Mouse (Mus musculus) spleen, adult 2 months (tissue): Measurements from ENCODE around the gene Hmga2.
"Not testable (repeated sequence)": the region's sequence is repeated elsewhere in the genome, so short reads cannot be mapped to it uniquely, and the experiment has no call there.

Experiments
- CTCF ChIP-seq: fragments of 200-500 bp; IDR thresholded peaks from 2 replicates; pipeline ENCODE4 v1.5.1; 2011; ENCODE audit warnings: mild to moderate bottlenecking, inconsistent platforms; ENCODE audit not compliant: insufficient read depth, insufficient read length, insufficient replicate concordance; ENCODE audit errors: extremely low read depth
- POLR2A ChIP-seq: fragments of 200-500 bp; IDR thresholded peaks from 2 replicates; pipeline ENCODE4 v1.6.1; 2011; ENCODE audit warnings: low read depth, low read length, inconsistent platforms

GRCm38 (mm10) chr10:120339906-120340305 lies 136.4 kb downstream of the Hmga2 start:
- not testable (repeated sequence) for TF ChIP-seq POLR2A, CTCF
